9 mouse cellular contexts compared by ENCODE assay signal in the genomic region with DNA sequence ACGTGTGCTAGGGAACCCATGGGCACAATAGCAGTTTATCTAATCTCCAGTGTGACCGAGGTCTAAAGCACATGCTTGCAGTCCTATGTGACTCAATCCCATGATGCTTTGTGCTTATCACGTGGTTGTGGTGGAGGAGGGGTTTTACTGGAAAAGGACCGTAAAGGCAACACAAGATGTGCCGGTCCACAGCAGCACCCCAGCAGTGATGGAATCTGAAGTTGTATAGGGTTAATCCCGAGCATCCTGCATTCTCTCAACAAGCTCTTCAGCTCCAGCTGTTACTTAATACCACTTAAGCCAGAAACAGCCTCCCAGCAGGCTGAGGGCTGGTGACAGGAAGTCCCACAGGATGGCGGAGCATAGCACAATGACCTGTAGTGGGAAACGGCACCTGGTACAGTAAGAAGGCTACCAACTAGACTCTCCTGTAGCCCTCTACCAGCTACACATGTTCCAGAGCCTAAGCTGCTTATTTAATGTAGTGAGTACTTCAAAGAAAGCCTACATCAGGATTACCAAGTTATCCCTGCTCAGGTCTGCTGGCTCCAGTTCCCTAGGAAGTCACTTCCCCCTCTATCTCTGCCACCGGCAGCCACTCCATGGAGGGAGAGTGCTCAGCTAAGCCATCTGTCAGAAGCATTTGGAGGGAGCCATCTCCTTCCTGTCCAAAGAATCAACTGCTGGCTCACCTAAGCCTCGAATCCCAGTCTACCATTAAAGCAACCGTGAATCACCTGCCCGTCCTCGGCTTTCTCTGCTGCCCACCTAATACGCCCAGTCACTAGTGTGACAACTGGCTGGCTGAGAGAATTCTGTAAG. TPM values are rescaled to one million over a fixed set of nuclear protein-coding genes. Genes with fewer than 3 reads are reported as not detected.
DNase-seq lines count a peak whose midpoint lies in the region; ATAC-seq and TF ChIP-seq lines count a peak whose summit lies in the region.
"Had no signal": no experiment of that assay in that cellular context is flagged by ENCODE, and none has a peak within 500 bp of the region (broad histone marks: within the 10 kb centered on the region; RNA-seq: fewer than 3 reads in every experiment).

No protein-coding gene starts in this region.

- no peaks in the 10 kb centered on the region for H3K27me3 ChIP-seq in kidney, embryonic 15.5 days
- no peaks in the 10 kb centered on the region for H3K27me3 ChIP-seq in embryonic facial prominence, embryonic 15.5 days
- H3K27me3 ChIP-seq in limb, embryonic 14.5 days (ENCODE audit: control insufficient read depth, insufficient read depth, low read length) = no peaks in the 10 kb centered on the region
- H3K27me3 ChIP-seq: forebrain, embryonic 13.5 days had no signal

- no peak overlapping the region for H3K4me2 ChIP-seq in kidney, embryonic 15.5 days
- H3K4me2 ChIP-seq in embryonic facial prominence, embryonic 15.5 days (replicated peaks) = no peak overlapping the region
- H3K4me2 ChIP-seq in limb, embryonic 14.5 days (replicated peaks; ENCODE audit: low read depth, low read length, severe bottlenecking) = no peak overlapping the region
- H3K4me2 ChIP-seq: forebrain, embryonic 13.5 days had no signal

- no peak overlapping the region for H3K9ac ChIP-seq in kidney, embryonic 15.5 days
- H3K9ac ChIP-seq in embryonic facial prominence, embryonic 15.5 days = no peak overlapping the region
- H3K9ac ChIP-seq in limb, embryonic 14.5 days (ENCODE audit: low read depth, low read length, severe bottlenecking) = no peak overlapping the region
- H3K9ac ChIP-seq: forebrain, embryonic 13.5 days had no signal

- no peak for TF ChIP-seq POLR2A in limb, embryonic 14.5 days (IDR thresholded peaks at IDR 0.05; ENCODE audit: borderline replicate concordance, extremely low read depth, insufficient read depth, insufficient read length)

- H3K27ac ChIP-seq in kidney, embryonic 15.5 days = no peak overlapping the region
- H3K27ac ChIP-seq in embryonic facial prominence, embryonic 15.5 days (replicated peaks) = no peak overlapping the region; the same call in 1 of the 2 replicates
- H3K27ac ChIP-seq in limb, embryonic 14.5 days (replicated peaks; ENCODE audit: low read depth, low read length) = no peak overlapping the region
- H3K27ac ChIP-seq: forebrain, embryonic 13.5 days had no signal

- no peak overlapping the region for H3K4me3 ChIP-seq in kidney, embryonic 15.5 days (replicated peaks)
- no peak overlapping the region for H3K4me3 ChIP-seq in embryonic facial prominence, embryonic 15.5 days (replicated peaks)
- no peak overlapping the region for H3K4me3 ChIP-seq in limb, embryonic 14.5 days (replicated peaks; ENCODE audit: low read length)
- H3K4me3 ChIP-seq: forebrain, embryonic 13.5 days had no signal

- peaks cover 32% of the 10 kb centered on the region for H3K4me1 ChIP-seq in kidney, embryonic 15.5 days
- peaks cover 20% of the 10 kb centered on the region for H3K4me1 ChIP-seq in embryonic facial prominence, embryonic 15.5 days
- peaks cover 13% of the 10 kb centered on the region for H3K4me1 ChIP-seq in limb, embryonic 14.5 days (ENCODE audit: control insufficient read depth, insufficient read depth, low read length)

- no peaks in the 10 kb centered on the region for H3K9me3 ChIP-seq in kidney, embryonic 15.5 days (replicated peaks)
- H3K9me3 ChIP-seq in embryonic facial prominence, embryonic 15.5 days (replicated peaks) = no peaks in the 10 kb centered on the region
- no peaks in the 10 kb centered on the region for H3K9me3 ChIP-seq in limb, embryonic 14.5 days (ENCODE audit: control insufficient read depth, low read length)
- H3K9me3 ChIP-seq: forebrain, embryonic 13.5 days had no signal

- peak; percentile 47 for DNase-seq in kidney, adult 9 months
- DNase-seq in brain, adult 2 months (ENCODE audit: low read depth, low spot score) = peak; percentile 89
- DNase-seq in limb, embryonic 14.5 days (ENCODE audit: low spot score) = no peak
- no peak for DNase-seq in layer of hippocampus, postnatal 10 days (ENCODE audit: low spot score in 2 of 2)
- DNase-seq in layer of hippocampus, postnatal 25 days (ENCODE audit: extremely low spot score in 1 of 2, low spot score in 1 of 2) = no peak
- DNase-seq in kidney, adult 11 months = no peak

- ATAC-seq in kidney, embryonic 15.5 days (replicated peaks; ENCODE audit: low FRiP score) = no peak
- 0 out of 2 replicates have a peak, but pooled peaks have one; percentile 17 for ATAC-seq in embryonic facial prominence, embryonic 15.5 days (ENCODE audit: insufficient number of reproducible peaks, low FRiP score, low TSS enrichment, low read depth)
- peak; percentile 77 for ATAC-seq in limb, embryonic 14.5 days (ENCODE audit: low FRiP score, low read depth)
- ATAC-seq: forebrain, embryonic 13.5 days had no signal

- peaks cover 10% of the 10 kb centered on the region for H3K36me3 ChIP-seq in kidney, embryonic 15.5 days
- H3K36me3 ChIP-seq in embryonic facial prominence, embryonic 15.5 days = no peaks in the 10 kb centered on the region
- H3K36me3 ChIP-seq in limb, embryonic 14.5 days (ENCODE audit: control insufficient read depth, insufficient read depth, low read length) = no peaks in the 10 kb centered on the region

- 75% methylated on average over 14 of the region's 14 CpGs for WGBS in kidney, embryonic 15.5 days
- WGBS in embryonic facial prominence, embryonic 15.5 days = 60% methylated on average over 14 of the region's 14 CpGs
- 56% methylated on average over 14 of the region's 14 CpGs for WGBS in limb, embryonic 14.5 days

RNA-seq across cellular contexts. Expression of gene Fnip2, which starts 51.3 kb away (rescaled TPM):
- 3.8 and 4.8 TPM in 2 replicates for polyA plus RNA-seq in kidney, embryonic 15.5 days (2015; fragmentation: Nextera tagmentation; extraction: Ambion mirVana)
- polyA plus RNA-seq in embryonic facial prominence, embryonic 15.5 days (2015; fragmentation: Nextera tagmentation; extraction: Ambion mirVana) = 3.5 and 3.7 TPM in 2 replicates
- 7.5 and 8.8 TPM in 2 replicates for polyA plus RNA-seq in limb, embryonic 14.5 days (2012; rRNA removed)
- 4.1 and 6.2 TPM in 2 replicates for polyA plus RNA-seq in limb, embryonic 14.5 days (2014; fragmentation: Nextera tagmentation; extraction: Ambion mirVana)
- 10 to 100 TPM; 18.1 to 19.0 TPM for total RNA-seq in layer of hippocampus, postnatal 10 days (2021)
- 10 to 100 TPM; 19.9 to 21.0 TPM for total RNA-seq in layer of hippocampus, postnatal 25 days (2021)

Comparison
In these comparisons a context has a peak if more than half of its experiments do, and no peak if none do; other contexts are left out.
1. DNase-seq: peak in kidney, adult 9 months (single experiment) and brain, adult 2 months (single experiment); none in limb, embryonic 14.5 days (single experiment), layer of hippocampus, postnatal 10 days (0 of 2), layer of hippocampus, postnatal 25 days (0 of 2) and kidney, adult 11 months (single experiment).